Mouse (Mus musculus) right cerebral cortex, postnatal 4 days (tissue): Measurements from ENCODE around the gene Gm8369.
"Not testable (repeated sequence)": the region's sequence is repeated elsewhere in the genome, so short reads cannot be mapped to it uniquely, and the experiment has no call there.

Source experiments
- DNase-seq: peaks from one replicate; pipeline ENCODE4 v3.0.0-alpha.2; 2022

The Gm8369 gene

DNA sequence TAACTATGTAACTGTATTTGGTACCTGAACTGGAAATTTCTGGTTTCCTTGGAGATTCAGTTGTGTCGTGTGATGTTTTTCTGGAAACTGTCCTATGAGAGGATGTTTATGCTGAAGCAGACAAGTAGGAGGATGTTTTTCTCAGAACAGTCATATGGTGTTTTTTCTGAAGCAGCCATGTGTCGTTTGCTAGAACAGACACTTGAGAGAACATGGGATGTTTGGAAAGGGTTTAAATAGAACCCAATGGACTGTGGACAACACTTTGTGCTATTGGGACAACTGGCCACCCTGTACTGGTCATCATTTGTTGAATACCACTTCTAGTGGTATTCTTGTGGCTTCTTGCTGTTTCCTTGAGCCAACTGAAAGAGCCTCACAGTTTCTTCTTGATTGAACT, at the start of gene Gm8369:
Gene Gm8369 (plus strand): TSS at position 193 of the 400 bp plus-strand sequence.
- DNase-seq, result no peak

DNA sequence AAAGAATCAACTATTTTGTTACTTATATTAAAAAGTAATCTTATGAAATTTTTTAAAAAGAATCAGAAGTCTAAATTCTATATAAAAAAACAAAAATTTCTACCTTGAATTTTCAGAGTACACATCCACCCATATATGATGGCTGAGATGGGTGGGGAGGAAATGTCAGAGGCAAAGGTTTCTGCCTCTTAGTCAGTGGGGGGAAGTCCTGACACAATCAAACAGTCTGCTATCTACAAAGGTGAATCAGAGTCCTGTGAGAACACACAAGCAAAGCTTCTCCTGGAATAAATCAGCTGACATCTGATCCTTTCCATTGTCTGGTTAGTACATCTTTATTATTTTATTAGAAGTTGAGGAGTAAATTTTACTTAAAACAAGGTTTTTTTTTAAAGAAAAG, 42.4 kb upstream of the Gm8369 start, which contains the start of gene Ms4a4b:
Gene Ms4a4b (plus strand): TSS at position 216 of the 400 bp plus-strand sequence.
- DNase-seq, result no peak

DNA sequence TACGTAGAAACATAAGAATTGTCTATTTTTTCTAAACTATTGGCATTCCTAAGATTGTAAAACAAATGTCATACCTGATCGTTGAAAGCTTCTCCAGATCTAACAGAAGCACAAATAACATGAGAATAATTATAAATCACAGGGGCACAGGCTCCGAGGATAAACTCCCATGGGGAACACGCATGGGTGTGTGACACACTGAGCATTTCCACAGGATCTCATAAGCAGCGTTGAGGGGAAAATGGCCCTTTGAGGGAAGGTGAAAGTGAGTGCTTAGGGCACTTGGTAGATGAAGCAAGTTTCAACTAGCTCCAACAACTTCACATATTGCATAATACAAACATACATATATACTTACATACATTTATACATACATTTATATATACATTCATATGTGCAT, 41.8 kb upstream of the Gm8369 start:
- no peak for DNase-seq

DNA sequence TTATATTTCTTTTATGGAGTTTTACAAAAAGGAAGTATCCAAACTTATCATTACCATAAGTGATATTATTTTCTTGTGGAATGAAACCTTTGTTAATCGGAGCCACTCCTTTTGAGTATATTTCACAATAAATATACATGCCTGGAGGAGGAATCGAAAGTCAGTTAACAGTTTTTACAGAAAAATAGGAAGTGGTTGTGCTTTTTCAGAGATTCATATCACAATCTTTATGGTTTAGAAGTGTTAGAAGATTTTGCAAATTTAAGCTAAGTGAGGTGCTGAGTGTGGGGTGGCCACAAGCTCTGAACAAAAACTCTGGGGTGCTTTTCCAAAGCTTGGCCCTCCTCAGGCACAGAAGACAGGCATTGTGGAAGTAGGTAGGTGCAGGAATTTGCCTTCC, 38.5 kb upstream of the Gm8369 start:
- no peak for DNase-seq

DNA sequence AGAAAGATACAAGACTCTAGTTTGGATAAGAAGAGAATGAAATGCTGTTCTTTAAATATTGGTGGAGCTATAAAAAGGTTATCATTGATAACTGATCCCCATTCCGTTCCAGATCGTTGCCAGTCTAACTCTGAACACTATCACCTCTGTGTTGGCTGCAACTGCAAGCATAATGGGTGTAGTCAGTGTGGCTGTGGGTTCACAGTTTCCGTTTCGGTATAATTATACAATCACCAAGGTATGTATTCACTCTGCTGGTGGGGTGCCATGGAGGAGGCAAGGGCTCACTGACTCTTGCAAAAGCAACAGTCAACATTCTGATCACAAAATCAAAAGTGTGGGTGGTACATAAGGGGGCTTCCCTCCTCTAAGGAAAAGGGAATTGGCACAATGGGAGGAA, 26.7 kb upstream of the Gm8369 start:
- DNase-seq, result not testable (repeated sequence)

DNA sequence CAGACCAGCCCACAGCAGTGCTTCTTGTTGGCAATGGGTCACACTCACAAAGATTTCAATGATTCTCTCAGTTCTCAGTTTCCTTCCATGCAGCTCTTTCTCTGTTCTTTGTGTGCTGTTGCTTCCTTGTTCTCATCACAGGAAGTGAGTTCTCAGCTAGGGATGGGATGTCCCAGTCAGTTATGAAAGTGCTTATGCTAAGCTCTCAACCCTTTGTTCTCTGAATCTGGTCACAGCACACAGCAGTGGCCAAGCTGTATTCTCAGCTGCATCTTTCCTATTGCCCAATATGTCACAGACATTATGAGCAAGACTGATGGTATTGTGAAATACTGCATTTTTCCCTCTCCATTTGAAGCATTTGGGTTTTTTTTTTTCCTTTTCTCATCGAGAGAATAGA, 20.9 kb upstream of the Gm8369 start:
- not testable (repeated sequence) for DNase-seq

DNA sequence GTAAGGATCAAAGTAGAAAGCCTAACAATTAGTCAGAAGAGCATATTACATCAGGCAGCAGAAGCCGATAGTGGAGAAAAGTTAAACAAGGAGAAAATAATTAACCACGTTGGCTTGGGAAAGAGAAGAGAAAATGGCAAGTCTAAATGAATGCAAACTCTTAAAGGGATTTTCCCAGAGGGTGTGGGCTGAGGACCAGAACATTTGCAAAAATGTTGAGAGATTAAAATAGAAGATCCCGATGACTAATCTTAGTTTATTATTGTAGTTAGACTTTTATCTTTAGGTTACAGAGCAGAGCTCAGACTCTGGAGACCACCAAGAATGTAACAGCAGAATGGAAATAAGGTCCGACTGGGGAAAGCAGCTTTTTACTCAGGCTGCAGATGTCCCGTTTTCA, 19.3 kb upstream of the Gm8369 start:
- no peak for DNase-seq

DNA sequence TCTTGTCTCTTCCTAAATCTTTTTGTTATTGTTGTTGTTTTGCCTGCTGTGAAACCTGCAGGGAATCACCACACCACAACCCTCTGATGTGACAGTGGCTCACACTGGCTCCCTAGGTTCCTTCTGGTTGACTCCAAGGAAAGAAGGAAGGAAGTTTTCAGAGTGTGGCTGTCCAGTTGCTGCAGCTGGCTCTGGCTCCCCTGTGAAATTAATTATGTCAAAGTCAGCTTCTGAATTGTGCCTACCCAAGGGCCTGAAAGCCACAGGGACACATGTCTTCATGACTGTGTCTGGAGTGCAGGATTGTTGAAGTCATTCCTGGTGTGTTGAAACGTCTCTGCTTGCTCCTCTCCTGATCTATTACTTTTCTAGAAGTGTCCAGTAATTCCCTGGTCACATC, 17.4 kb upstream of the Gm8369 start:
- DNase-seq, result not testable (repeated sequence)

DNA sequence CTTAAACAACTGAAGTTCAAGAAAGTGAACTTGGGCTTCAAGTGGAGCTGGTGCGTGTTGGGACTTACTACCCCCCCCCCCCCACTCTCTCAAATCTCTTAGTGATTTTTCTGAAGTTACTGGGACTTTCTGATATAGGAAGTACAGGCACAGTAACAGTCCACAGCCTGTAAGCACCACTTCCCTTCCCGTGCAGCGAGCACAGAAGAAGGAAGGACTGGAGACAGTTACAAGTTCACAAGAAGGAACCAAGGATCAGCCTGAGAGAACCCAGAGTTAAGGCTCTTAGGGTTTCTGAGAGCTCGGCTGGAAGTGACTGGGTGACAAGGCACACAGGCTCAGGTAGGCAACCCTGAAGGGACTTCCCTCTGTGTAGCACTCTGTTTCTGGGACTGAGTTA, 16.5 kb upstream of the Gm8369 start, which contains the start of gene Ms4a6c:
Gene Ms4a6c (plus strand): TSS at position 152 of the 400 bp plus-strand sequence.
- not testable (repeated sequence) for DNase-seq

DNA sequence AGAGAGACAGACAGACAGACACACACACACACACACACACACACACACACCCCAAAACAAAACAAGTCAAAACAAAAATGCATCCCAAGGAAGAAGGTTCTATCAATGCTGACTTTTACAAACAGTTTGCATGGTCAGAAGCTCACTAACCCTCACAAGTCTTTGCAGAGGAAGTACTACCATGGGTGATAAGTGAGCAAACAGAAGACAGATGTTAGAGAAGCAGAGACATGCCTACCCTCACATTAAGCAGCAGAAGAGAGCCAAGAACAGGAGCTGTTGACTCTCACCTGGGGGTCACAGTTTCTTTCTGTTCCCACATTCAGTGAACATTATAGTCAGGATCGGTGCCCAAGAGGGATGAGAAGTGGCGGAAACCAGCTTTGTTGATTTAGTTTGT, 6.0 kb upstream of the Gm8369 start:
- DNase-seq, result no peak

DNA sequence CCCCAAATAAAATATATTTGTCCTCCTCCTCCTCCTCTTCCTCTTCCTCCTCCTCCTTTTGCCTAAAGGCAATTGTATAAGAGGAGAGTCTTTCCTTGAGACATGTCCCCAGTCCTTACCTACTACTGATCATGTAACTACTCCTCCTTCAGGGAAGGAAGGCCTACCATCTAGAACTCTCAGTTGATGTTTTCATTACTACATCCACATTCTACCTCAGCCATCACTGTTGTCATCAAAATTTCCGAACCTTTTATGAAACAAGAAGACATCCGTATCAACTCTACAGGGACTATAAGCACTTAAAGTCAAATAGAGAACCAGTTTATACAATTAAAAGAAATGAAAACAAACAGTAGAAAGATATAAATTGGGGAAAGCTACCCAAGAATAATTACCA, 3.1 kb upstream of the Gm8369 start:
- DNase-seq, result no peak

DNA sequence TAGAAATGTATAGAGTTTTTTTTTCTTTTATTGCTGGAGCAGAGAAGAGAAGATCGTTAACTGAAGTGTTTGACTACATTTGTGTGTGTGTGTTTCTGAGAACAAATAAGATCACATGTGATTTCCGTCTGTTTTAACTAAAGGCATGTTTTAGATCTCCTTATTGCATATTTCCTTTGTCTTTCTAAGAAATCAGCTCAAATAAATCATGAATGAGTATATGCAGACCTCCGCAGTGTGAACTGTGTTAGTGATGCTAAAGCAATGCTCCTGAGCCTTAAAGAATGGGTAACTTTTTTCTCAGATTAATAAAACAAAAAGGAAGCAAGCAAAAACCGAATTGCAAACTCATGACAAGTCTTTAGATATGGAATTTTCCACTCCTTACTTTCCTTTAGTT, 1.8 kb upstream of the Gm8369 start:
- no peak for DNase-seq

DNA sequence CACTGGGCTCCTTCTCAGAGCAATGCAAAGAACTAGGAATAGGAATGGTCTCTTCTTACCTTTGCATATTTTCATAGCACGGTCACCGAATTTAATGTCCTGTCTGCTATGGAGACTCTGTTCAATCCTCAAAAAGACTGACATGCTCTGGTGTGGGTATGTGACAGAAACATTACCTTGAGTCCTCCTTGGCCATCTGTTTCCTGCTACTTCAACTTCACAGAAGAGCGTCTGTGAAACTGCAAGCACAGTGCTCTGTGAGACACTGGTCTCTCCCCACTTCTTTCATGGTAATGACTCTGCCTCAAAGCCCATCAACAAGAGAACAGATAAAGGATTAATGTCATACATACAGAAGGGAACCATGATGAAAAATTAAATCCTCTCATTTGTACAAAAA, 1.4 kb upstream of the Gm8369 start:
- no peak for DNase-seq

DNA sequence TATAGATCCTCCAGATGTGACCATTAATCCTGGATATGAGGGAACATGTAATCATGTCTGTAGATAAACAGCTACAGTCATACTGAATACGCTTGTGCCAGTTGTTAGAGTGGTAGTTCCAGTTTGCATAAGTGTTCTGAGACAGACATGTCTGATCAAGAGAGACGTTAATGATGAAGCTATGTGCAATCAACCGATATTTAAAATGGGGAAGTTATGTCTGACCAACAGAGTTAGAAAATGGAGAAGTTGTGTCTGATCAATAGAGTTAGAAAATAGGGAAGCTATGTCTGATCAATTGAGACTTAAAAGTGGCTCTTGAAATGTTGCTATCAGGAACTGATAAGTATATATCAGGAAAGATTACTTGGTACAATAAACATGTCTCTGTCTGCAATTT, 472 bp upstream of the Gm8369 start:
- no peak for DNase-seq

DNA sequence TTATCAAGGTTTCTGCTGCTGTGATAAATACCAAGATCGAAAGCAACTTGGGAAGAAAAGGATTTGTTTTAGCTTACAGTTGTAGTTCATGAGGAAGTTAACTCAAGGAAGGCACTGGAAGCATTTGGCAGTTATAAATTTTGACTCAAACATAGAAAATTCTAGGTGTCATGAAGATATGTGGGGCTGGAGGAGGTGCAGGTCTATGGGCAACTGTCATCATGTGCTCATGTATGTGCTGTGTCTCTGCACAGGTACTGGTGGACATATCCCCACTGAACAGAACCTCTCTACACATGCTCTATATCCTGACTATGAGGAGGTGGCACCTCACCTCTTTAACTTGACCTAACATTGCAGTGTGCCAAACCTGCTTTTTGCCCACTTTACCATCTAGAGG, 861 bp downstream of the Gm8369 start:
- DNase-seq, result no peak

DNA sequence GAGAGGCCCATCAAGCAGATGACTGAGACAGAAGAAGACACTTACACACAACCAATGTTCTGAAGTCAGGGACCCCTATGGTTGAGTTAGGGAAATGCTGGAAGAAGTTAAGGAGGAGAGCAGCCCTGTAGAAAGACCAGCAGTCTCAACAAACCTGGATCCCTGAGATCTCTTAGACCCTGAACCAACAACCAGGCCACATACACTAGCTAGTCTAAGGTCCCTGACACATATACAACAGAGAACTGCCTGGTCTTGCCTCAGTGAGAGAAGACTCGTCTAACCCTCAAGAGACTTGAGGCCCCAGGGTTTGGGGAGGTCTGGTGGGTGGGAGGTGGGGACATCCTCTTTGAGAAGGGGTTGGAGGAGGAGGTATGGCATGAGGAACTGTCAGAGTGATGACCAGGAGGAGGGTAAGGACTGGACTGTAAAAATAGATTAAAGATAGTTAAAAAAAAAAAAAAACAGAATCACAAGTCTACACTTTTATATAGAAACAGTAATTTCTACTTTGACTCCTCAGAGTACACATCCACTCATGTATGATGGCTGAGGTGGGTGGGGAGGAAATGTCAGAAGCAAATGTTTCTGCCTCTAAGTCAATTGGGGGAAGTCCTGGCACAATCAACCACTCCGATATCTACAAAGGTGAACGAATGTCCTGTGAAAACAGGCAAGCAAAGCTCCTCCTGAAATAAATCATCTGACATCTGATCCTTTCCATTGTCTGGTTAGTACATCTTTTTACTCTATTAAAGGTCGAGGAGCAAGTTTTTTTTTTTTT, 5.9 kb downstream of the Gm8369 start:
- DNase-seq, result no peak

DNA sequence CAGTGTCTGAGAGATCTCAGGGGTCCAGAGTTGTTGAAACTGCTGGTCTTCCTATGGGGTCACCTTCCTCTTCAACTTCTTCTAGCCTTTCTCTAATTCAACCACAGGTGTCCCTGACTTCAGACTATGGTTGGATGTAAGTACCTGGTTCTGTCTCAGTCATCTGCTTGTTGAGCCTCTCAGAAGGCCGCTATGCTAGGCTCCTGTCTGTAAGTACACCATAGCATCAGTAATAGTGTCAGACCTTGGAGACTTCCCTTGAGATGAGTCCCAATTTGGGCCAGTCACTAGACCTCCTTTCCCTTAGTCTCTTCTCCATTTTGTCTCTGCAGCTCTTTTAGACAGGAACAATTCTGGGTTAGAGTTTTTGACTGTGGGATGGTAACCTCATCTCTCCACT, 6.9 kb downstream of the Gm8369 start:
- no peak for DNase-seq

DNA sequence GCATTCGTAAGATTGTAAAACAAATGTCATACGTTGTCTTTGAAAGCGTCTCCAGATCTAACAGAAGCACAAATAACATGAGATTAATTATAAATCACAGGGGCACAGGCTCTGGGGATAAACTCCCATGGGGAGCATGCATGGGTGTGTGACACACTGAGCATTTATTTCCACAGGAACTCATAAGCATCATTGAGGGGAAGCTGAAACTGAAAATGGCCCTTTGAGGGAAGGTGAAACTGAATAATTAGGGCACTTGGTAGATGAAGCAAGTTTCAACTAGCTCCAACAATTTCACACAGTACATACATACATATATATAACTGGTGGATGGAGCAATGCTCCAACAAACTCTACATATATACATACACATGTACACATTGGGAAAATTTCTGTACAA, 8.8 kb downstream of the Gm8369 start:
- DNase-seq, result no peak

DNA sequence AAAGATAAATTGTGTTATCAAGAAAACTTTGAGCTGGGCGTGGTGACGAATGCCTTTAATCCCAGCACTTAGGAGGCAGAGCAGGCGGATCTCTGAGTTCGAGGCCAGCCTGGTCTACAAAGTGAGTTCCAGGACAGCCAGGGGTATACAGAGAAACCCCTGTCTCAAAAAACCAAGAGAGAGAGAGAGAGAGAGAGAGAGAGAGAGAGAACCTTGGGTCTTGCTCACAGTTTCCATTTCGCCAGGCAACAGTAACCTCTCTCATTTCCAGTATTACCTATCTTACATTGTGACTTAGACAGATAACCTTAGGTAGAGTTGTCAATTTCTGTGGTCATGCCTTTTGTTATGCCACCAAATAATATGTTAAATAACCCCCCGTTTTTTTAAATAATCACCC, 10.6 kb downstream of the Gm8369 start:
- no peak for DNase-seq

DNA sequence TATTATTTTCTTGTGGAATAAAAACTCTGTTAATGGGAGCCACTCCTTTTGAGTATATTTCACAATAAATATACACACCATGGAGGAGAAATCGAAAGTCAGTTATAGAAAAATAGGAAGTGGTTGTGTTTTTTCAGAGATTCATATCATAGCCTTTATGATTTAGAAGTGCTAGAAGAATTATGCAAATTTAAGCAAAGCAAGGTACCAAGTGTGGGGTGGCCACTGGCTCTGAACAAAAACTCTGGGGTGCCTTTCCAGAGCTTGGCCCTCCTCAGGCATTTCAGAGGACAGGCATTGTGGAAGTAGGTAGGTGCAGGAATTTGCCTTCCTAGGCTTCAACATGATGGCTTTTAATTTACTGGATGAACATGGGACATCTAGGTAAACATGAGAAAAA, 11.6 kb downstream of the Gm8369 start:
- DNase-seq, result not testable (repeated sequence)

DNA sequence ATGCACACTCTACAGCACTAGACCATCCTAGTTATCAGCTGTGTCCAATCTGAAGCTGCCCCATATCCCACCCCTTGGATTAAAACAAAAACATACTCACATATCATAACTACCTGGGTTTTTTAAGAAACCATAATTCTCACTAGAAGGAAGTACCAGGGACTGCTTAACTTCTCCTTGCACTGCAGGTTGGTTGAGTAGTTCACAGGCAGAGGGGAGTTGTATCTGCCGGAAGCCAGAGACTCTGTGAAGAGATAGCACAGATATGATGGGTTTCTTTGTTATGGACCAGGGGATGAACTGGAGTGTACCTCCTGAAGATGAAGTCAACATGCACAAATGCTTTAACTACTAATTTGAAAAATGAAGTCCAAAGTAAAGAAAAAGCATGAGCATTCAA, 15.1 kb downstream of the Gm8369 start:
- no peak for DNase-seq

DNA sequence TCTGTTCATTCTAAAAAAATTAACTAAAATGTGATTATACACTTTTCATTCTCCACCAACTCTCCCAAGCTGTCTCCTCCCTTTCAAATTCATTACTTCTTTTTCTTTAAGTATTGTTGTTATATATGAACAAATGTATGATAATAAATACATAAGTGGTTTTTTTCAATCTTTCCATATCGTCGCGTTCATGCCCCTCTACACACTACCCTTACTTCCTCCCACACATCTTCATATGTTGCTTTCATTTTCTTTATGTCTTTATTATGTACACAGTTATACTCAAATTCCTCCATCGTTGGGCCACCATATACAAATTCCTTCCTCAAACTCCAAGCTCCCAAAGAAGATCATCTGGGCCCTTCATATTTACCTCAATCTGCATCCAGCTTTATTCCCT, 15.6 kb downstream of the Gm8369 start:
- DNase-seq, result no peak

DNA sequence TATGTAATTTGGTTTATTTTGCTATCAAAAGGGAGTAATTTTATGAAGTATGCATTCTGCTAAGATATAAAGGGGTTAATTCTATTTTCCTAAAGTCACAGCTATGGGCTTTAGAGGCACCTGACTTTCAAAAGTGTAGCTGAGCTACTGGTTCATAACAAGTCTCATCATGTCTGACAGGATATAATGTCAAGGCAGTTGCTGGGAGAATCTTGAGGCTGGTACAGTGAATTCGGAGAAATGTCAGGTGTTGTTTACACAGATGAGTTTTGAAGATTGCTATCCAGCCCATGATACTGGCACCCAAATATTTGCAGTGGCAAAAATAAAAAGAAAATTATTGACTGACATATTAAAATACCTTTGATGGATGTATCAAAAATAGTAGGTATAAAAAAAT, 19.1 kb downstream of the Gm8369 start:
- no peak for DNase-seq

DNA sequence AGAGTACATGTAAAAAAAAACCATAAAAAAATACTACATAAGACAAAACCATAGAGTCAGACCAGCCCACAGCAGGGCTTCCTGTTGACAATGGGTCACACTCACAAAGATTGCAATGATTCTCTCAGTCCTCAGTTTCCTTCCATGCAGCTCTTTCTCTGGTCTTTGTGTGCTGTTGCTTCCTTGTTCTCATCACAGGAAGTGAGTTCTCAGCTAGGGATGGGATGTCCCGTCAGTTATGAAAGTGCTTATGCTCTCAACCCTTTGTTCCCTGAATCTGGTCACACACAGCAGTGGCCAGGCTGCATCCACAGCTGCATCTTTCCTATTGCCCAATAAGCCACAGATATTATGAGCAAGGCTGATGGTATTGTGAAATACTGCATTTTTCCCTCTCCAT, 27.7 kb downstream of the Gm8369 start:
- DNase-seq, result no peak

DNA sequence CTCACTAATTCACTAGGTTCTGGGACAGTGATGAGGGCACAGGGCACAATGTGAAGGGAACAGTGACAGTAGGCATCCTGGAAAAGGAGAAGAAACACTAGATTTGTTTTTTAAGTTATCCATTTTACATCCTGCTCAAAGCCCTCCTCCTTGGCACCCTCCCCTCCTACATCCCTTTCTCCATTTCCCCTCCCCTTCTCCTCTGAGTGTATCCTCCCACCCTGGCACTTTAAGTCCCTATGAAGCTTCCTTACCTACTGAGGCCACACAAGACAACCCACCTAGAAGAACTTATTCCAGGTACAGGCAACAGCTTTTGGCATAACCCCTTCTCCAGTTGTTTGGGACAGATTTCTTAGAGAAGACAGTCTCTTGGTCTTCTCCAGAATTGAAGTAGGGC, 30.5 kb downstream of the Gm8369 start, which contains the start of gene Ms4a6b:
Gene Ms4a6b (plus strand): TSS at position 267 of the 400 bp plus-strand sequence.
- no peak for DNase-seq
